Mouse (Mus musculus) spleen, adult 2 months (tissue): ENCODE data around the gene Mov10. TPM values are rescaled to one million over a fixed set of nuclear protein-coding genes. Genes with fewer than 3 reads are reported as not detected.
"Not testable (repeated sequence)": the region's sequence is repeated elsewhere in the genome, so short reads cannot be mapped to it uniquely, and the experiment has no call there.

Source experiments
- DNase-seq, 2 experiments: peaks; one replicate each; pipeline versions ENCODE4 v3.0.0 to v3.0.0-alpha.2; 2012 to 2021; ENCODE audit warnings: low spot score in 2 of 2, low read depth in 1 of 2
- H3K27ac ChIP-seq: fragments of 200-500 bp; 2 replicates; pipeline ENCODE4 v1.5.1; 2012; ENCODE audit warnings: low read length, inconsistent platforms; ENCODE audit not compliant: insufficient read depth
- H3K27me3 ChIP-seq: fragments of 200-500 bp; 2 replicates; pipeline ENCODE4 v1.6.1; 2012; ENCODE audit warnings: mild to moderate bottlenecking, moderate library complexity, low read length, inconsistent platforms; ENCODE audit not compliant: control insufficient read depth, insufficient read depth
- H3K36me3 ChIP-seq: fragments of 200-500 bp; 2 replicates; pipeline ENCODE4 v1.6.1; 2012; ENCODE audit warnings: mild to moderate bottlenecking, low read length, inconsistent platforms; ENCODE audit not compliant: control insufficient read depth, insufficient read depth
- H3K4me1 ChIP-seq: fragments of 200-500 bp; 2 replicates; pipeline ENCODE4 v1.6.1; 2011; ENCODE audit warnings: inconsistent platforms; ENCODE audit not compliant: control insufficient read depth, insufficient read depth, insufficient read length
- H3K4me3 ChIP-seq: fragments of 200-500 bp; 2 replicates; pipeline ENCODE4 v1.5.1; 2011; ENCODE audit warnings: mild to moderate bottlenecking, inconsistent platforms; ENCODE audit not compliant: insufficient read depth, insufficient read length; ENCODE audit errors: extremely low read depth
- CTCF ChIP-seq: fragments of 200-500 bp; IDR thresholded peaks from 2 replicates; pipeline ENCODE4 v1.5.1; 2011; ENCODE audit warnings: mild to moderate bottlenecking, inconsistent platforms; ENCODE audit not compliant: insufficient read depth, insufficient read length, insufficient replicate concordance; ENCODE audit errors: extremely low read depth
- POLR2A ChIP-seq: fragments of 200-500 bp; IDR thresholded peaks from 2 replicates; pipeline ENCODE4 v1.6.1; 2011; ENCODE audit warnings: low read depth, low read length, inconsistent platforms
- WGBS: fragments of 180-500 bp; shearing (Covaris S2); methylation state at CpG from one replicate; pipeline ENCODE4 v1.1.7; 2018; 5-methylcytosine and 5-hydroxymethylcytosine counted together
- polyA plus RNA-seq: library from polyadenylated mRNA; depleted of rRNA; stranded (reverse); fragments of >200 nt; gene quantifications from 2 replicates; pipeline ENCODE4 v1.2.3, GENCODE M21; 2012; rRNA removed

Gene Mov10
- polyA plus RNA-seq, 1 experiment: 13.5 TPM

- Histone ChIP-seq H3K27ac (no peak overlapping the region), H3K27me3 (peaks cover 3% of the 10 kb centered on the region), H3K4me3 (no peak overlapping the region), H3K4me1 (no peaks in the 10 kb centered on the region), H3K36me3 (no peaks in the 10 kb centered on the region)
- TF ChIP-seq CTCF (no peak), POLR2A (no peak)
- DNase-seq: no peak
- WGBS: 43% methylated on average over 5 of the region's 5 CpGs
Measured at GRCm38 (mm10) chr3:104758869-104759268, 59.5 kb downstream of the Mov10 start.

GRCm38 (mm10) chr3:104758406-104758805 lies 60.0 kb downstream of the Mov10 start:
- DNase-seq: peak in 1 of 2 experiments; percentile 43

GRCm38 (mm10) chr3:104752845-104753244 lies 65.5 kb downstream of the Mov10 start:
- WGBS: 20% methylated on average over 24 of the region's 25 CpGs
- not testable (repeated sequence) for H3K36me3 ChIP-seq, H3K27ac ChIP-seq, DNase-seq, H3K4me1 ChIP-seq, H3K27me3 ChIP-seq, H3K4me3 ChIP-seq
- TF ChIP-seq CTCF: 0 out of 2 replicates have a peak, but pooled peaks have one; percentile 19

More at GRCm38 (mm10) chr3:104758406-104758805, 60.0 kb downstream of the Mov10 start:
- no peaks in the 10 kb centered on the region for H3K36me3 ChIP-seq
- H3K4me3 ChIP-seq: no peak overlapping the region
- TF ChIP-seq POLR2A: no peak
- TF ChIP-seq CTCF: peak; percentile 86
- no peaks in the 10 kb centered on the region for H3K4me1 ChIP-seq
- no peak overlapping the region for H3K27ac ChIP-seq
- H3K27me3 ChIP-seq: peaks cover 3% of the 10 kb centered on the region
- 4% methylated on average over 27 of the region's 27 CpGs for WGBS

Other genes with a start within 250 kb of the Mov10 start
- 27.1 and 30.2 TPM in 2 replicates for gene Slc16a1, start 179.9 kb downstream of the Mov10 start, polyA plus RNA-seq
- gene Ppm1j, start 37.5 kb downstream of the Mov10 start, polyA plus RNA-seq: 13.1 and 15.8 TPM in 2 replicates
- gene Fam19a3, start 36.7 kb downstream of the Mov10 start, polyA plus RNA-seq: 0.21 and 0.23 TPM in 2 replicates
- gene Rhoc, start 30.2 kb downstream of the Mov10 start, polyA plus RNA-seq: 15.1 and 18.0 TPM in 2 replicates
- 4.5 and 5.3 TPM in 2 replicates for gene St7l, start 45.4 kb upstream of the Mov10 start, polyA plus RNA-seq
- gene Capza1, start 45.9 kb upstream of the Mov10 start, polyA plus RNA-seq: 26.4 and 29.6 TPM in 2 replicates
- gene Wnt2b, start 143.4 kb upstream of the Mov10 start, polyA plus RNA-seq: 0.25 and 0.69 TPM in 2 replicates
- 1.3 and 1.6 TPM in 2 replicates for gene Cttnbp2nl, start 234.6 kb upstream of the Mov10 start, polyA plus RNA-seq
- not detected in 2 replicates for gene 4930564D02Rik, start 248.3 kb upstream of the Mov10 start, polyA plus RNA-seq